Mouse (Mus musculus) heart, embryonic 14.5 days (tissue): ENCODE results near the gene 1810010H24Rik. TPM values are rescaled to one million over a fixed set of nuclear protein-coding genes. Genes with fewer than 3 reads are reported as not detected.

ENCODE experiments used
- ATAC-seq: fragments of 200-750 bp; cut with Nextera tagmentation; 2 replicates; pipeline ENCODE4 v1.8.0; 2017; ENCODE audit warnings: low read depth, moderate TSS enrichment; ENCODE audit not compliant: insufficient number of reproducible peaks, insufficient read depth, low FRiP score
- H3K27ac ChIP-seq, 2 experiments: fragments of 200-500 bp in 1 of 2; fragments of 300-500 bp in 1 of 2; sonication (generic) in 1 of 2; replicated peaks in 1 of 2; 2 replicates each; pipeline ENCODE4 v1.5.1; 2012 to 2014; ENCODE audit warnings: low read depth in 2 of 2, low read length in 2 of 2, control low read depth in 1 of 2, mild to moderate bottlenecking in 1 of 2, mixed read lengths in 1 of 2; ENCODE audit not compliant: control insufficient read depth in 1 of 2, insufficient read depth in 1 of 2
- H3K27me3 ChIP-seq: fragments of 300-500 bp; sonication (generic); 2 replicates; pipeline ENCODE4 v1.6.1; 2014; ENCODE audit warnings: mild to moderate bottlenecking, low read length, control low read depth; ENCODE audit not compliant: control insufficient read depth, insufficient read depth
- H3K36me3 ChIP-seq: fragments of 300-500 bp; sonication (generic); 2 replicates; pipeline ENCODE4 v1.6.1; 2014; ENCODE audit warnings: mild to moderate bottlenecking, control low read depth, low read length, mixed read lengths; ENCODE audit not compliant: control insufficient read depth, insufficient read depth
- H3K4me1 ChIP-seq, 2 experiments: fragments of 200-500 bp in 1 of 2; fragments of 300-500 bp in 1 of 2; sonication (generic) in 1 of 2; 2 replicates each; pipeline ENCODE4 v1.6.1; 2012 to 2014; ENCODE audit warnings: low read length in 2 of 2, control low read depth in 1 of 2, mixed read lengths in 1 of 2; ENCODE audit not compliant: control insufficient read depth in 2 of 2, insufficient read depth in 2 of 2
- H3K4me2 ChIP-seq: fragments of 300-500 bp; sonication (generic); 2 replicates; pipeline ENCODE4 v1.6.1; 2014; ENCODE audit warnings: mild to moderate bottlenecking, low read length
- H3K4me3 ChIP-seq, 2 experiments: fragments of 200-500 bp in 1 of 2; fragments of 300-500 bp in 1 of 2; sonication (generic) in 1 of 2; 2 replicates each; pipeline ENCODE4 v1.5.1; 2012 to 2014; ENCODE audit warnings: low read length in 2 of 2, mild to moderate bottlenecking in 2 of 2, control low read depth in 1 of 2, low read depth in 1 of 2, moderate library complexity in 1 of 2; ENCODE audit not compliant: control insufficient read depth in 1 of 2, insufficient read depth in 1 of 2
- H3K9ac ChIP-seq: fragments of 300-500 bp; sonication (generic); 2 replicates; pipeline ENCODE4 v1.6.1; 2014; ENCODE audit warnings: mild to moderate bottlenecking, low read length
- H3K9me3 ChIP-seq: fragments of 300-500 bp; sonication (generic); 2 replicates; pipeline ENCODE4 v1.6.1; 2016; ENCODE audit warnings: low read length, control low read depth; ENCODE audit not compliant: control insufficient read depth
- WGBS: fragments of 180-500 bp; shearing (Covaris S2); extraction: QIAGEN DNeasy Blood & Tissue Kit; methylation state at CpG from one replicate; pipeline ENCODE4 v1.1.7; 2014; 5-methylcytosine and 5-hydroxymethylcytosine counted together
- polyA plus RNA-seq: library from polyadenylated mRNA; unstranded; fragments of >200 nt; fragmentation: Nextera tagmentation; extraction: Ambion mirVana; gene quantifications from 2 replicates; pipeline ENCODE4 v1.2.1, GENCODE M21; 2014

1810010H24Rik gene
- polyA plus RNA-seq, 1 experiment from 2014 or later, result 4.1 TPM

DNA sequence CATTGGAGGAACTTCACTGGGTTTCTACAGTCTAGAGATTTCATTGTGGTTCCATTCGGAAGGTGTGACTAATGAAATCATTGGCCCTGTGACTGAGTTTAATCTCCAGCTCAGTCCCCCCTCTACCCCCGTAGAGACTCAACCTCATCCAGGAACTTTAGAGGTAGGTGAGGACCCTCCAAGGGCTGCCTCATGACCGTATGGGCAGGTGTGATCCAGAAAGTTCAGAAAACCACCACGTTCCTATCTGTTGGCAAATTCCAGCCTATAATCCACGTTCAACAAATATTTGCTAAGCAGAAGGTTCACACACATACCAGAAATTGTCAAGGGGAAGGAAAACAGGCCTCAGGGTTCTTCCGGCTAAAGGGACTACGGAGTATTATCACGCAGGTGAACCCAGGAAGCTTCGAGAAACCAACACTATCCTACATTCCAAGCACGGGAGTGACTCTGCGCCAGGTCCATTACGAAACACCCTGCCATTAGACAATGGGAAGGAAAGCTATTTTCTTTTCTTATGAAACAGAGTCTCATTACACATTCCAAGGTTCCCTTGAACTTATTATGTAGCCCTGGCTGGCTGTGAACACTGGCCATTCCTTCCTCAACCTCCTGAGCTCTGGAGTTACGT lies 3.3 kb upstream of the 1810010H24Rik start:
- peaks cover 5% of the 10 kb centered on the region; the same call in 1 of the 2 replicates for H3K27me3 ChIP-seq
- 88% methylated on average over 13 of the region's 13 CpGs for WGBS
- no peak overlapping the region for H3K4me2 ChIP-seq
- H3K36me3 ChIP-seq, result no peaks in the 10 kb centered on the region
- no peak overlapping the region for H3K27ac ChIP-seq
- H3K4me1 ChIP-seq, result peaks cover 11 to 16% of the 10 kb centered on the region in 2 experiments
- H3K9me3 ChIP-seq, result no peaks in the 10 kb centered on the region
- ATAC-seq, result no peak
- H3K9ac ChIP-seq, result no peak overlapping the region
- H3K4me3 ChIP-seq, result no peak overlapping the region

DNA sequence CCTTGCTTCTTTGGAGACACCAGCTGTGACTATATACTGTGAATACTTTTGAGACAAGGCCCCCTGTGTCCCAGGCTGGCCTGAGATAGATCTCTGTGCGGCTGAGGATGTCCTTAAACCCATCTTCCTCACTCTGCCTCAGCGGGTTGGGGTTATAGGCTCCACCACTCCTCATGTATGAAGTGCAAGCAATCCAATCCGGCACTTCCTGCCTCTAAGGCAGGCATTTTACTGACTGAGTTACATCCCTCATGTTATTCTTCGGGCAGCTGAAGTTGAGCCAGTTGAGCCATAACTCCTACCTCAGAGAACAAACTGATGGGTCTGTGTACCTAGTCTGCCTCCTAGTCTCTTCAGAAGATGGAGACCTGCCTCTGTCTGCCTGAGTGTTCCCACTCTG lies 1.1 kb upstream of the 1810010H24Rik start:
- Histone ChIP-seq H3K9ac (no peak overlapping the region), H3K4me2 (0 out of 2 replicates have a peak overlapping the region, but pooled peaks have one; percentile 99), H3K4me1 (peaks cover 13 to 19% of the 10 kb centered on the region in 2 experiments), H3K36me3 (no peaks in the 10 kb centered on the region), H3K4me3 (no peak overlapping the region), H3K27ac (no peak overlapping the region), H3K9me3 (no peaks in the 10 kb centered on the region), H3K27me3 (peaks cover 5% of the 10 kb centered on the region; the same call in 1 of the 2 replicates)
- no peak for ATAC-seq
- WGBS, result 56% methylated on average over 4 of the region's 4 CpGs

DNA sequence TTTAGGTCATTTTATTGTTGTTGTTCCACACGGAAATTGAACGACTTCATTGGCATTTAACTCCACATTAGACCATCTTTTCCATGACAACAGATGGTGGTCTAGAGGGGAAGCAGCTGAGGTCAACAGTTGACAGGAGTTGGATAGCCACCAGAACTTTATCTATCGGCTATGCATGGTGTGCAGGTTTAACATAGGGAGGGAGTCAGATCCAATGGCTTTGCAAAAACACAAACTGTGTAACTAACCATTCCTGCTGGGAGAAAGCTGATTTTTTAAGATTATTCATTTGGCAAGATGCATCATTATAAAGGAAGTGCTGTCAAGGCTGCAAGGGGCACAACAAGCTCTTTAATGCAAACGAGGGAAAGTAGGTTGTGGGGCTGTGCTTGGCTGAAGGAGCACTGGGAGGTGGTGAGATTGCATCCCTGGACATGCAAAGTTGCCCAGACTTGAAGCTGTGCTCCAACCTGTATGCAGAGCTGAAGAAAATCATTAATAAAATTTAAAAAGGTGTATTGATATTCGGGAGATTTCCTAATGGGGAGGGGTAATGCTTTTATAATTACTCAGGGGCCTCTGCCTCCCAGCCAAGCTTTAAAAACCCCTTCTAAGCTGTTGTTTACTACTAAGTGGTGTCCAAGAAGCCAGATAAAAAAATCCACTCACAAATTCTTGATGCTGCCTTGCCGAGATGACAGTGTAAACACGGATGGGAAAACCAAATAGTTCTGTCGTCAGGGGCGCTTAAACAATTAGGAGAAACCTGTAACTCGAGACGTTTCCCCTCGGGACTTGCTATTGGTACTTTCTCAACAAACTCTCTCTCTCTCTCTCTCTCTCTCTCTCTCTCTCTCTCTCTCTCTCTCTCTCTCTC lies 1.3 kb downstream of the 1810010H24Rik start:
- Histone ChIP-seq H3K27me3 (peaks cover 5% of the 10 kb centered on the region; the same call in 1 of the 2 replicates), H3K4me2 (peak overlapping the region; percentile 99), H3K4me1 (peaks cover 16 to 19% of the 10 kb centered on the region in 2 experiments), H3K36me3 (no peaks in the 10 kb centered on the region), H3K27ac (no peak overlapping the region), H3K9ac (no peak overlapping the region), H3K9me3 (no peaks in the 10 kb centered on the region), H3K4me3 (peak overlapping the region; percentile 54 to 67; a peak in 3 of 4 replicates)
- 10% methylated on average over 12 of the region's 12 CpGs for WGBS
- ATAC-seq, result no peak

DNA sequence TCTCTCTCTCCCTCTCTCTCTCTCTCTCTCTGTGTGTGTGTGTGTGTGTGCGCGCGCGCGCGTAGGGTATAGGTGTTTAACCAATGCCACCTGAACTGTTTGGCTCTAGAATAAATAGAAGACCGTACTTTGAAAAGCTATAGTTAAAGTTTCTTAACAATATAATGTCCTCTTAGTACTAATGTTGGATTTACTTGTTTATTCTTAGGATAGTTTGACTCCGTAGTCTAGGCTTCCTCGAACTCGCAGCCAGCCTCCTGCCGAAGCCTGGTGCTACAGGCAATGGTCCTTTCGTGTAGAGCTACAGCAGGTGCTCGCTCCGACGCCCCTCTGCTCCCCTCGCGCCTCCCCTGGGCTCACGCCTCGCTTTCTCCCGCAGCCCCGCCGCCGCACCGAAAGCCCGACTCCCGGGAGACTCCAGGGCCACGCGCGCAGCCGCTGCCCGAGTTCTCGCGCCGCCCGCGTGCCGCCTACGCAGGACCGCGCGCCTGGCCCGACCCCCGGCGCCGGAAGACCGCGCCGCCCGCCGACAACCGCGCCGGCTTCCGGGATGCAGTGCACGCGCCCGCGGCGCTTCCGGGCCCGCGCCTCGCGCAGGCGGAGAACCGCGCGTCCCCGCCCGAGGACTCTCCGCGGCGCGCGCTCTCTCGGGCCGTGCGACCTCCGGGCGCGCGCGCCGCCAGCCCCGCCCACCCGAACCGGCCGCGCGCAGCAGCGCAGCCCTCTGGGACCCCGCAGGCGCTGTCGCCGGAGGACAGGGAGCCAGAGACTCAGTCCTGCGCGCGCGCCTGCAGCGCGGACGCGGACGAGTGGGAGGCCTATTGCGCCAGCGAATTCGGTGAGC lies 2.2 kb downstream of the 1810010H24Rik start:
- Histone ChIP-seq H3K27ac (peak overlapping the region; percentile 44 to 74), H3K4me3 (peak overlapping the region; percentile 54 to 67), H3K4me1 (peaks cover 16 to 19% of the 10 kb centered on the region in 2 experiments), H3K4me2 (peak overlapping the region; percentile 99), H3K36me3 (no peaks in the 10 kb centered on the region; the same call in 1 of the 2 replicates), H3K27me3 (peaks cover 5% of the 10 kb centered on the region; the same call in 1 of the 2 replicates), H3K9me3 (no peaks in the 10 kb centered on the region), H3K9ac (peak overlapping the region; percentile 76)
- peak; percentile 85 for ATAC-seq
- 1% methylated on average over 92 of the region's 107 CpGs for WGBS

DNA sequence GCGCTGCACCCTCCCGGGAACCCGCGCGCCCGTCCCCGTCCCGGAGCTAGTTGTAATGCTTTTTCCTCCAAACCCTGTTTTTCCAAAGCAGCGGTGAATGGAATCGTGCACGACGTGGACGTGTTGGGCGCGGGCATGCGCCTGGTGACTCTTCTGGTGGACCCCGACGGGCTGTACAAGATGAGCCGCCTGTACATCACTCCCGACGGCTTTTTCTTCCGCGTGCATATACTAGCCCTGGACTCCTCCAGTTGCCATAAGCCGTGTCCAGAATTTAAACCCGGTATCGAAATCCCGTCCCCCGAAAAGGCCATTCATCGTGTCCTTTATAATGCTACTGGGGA lies 2.8 kb downstream of the 1810010H24Rik start:
- peak overlapping the region; percentile 76 for H3K9ac ChIP-seq
- WGBS, result 4% methylated on average over 29 of the region's 29 CpGs

DNA sequence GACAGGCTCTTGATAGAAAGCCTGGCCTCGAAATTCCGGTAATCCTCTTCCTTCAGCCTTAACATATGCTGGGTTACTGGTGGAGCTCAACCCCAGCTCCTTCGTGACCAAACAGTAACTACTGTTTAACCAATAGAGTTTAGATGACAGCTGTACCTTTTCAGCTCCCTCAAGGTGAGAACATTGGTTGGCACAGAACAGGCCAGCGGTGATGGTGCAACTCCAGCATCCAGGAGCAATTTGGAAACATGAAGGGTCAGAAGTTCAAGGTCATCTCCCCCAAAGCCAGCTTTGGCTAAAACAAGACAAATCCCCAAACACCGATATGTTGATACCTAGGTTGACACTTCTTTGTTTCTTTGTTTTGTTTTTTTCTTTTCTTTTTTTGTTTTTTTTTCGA lies 3.3 kb downstream of the 1810010H24Rik start:
- H3K4me3 ChIP-seq, result peak overlapping the region; percentile 54 to 67
- peak overlapping the region; percentile 76 for H3K9ac ChIP-seq
- no peak for ATAC-seq
- 67% methylated on average over 6 of the region's 6 CpGs for WGBS
- peaks cover 5% of the 10 kb centered on the region; the same call in 1 of the 2 replicates for H3K27me3 ChIP-seq
- H3K9me3 ChIP-seq, result no peaks in the 10 kb centered on the region
- H3K36me3 ChIP-seq, result no peaks in the 10 kb centered on the region; the same call in 1 of the 2 replicates
- H3K4me1 ChIP-seq, result peaks cover 16 to 19% of the 10 kb centered on the region in 2 experiments
- peak overlapping the region; percentile 99 for H3K4me2 ChIP-seq
- H3K27ac ChIP-seq, result peak overlapping the region in 1 of 2 experiments; percentile 74; a peak in 2 of 4 replicates

More for the DNA sequence above, 2.8 kb downstream of the 1810010H24Rik start:
- peaks cover 5% of the 10 kb centered on the region; the same call in 1 of the 2 replicates for H3K27me3 ChIP-seq
- H3K4me2 ChIP-seq, result peak overlapping the region; percentile 99
- ATAC-seq, result peak; percentile 28; the same call in 1 of the 2 replicates
- H3K9me3 ChIP-seq, result no peaks in the 10 kb centered on the region
- peak overlapping the region in 1 of 2 experiments; percentile 74 for H3K27ac ChIP-seq
- no peaks in the 10 kb centered on the region; the same call in 1 of the 2 replicates for H3K36me3 ChIP-seq
- H3K4me3 ChIP-seq, result peak overlapping the region; percentile 54 to 67
- peaks cover 16 to 19% of the 10 kb centered on the region in 2 experiments for H3K4me1 ChIP-seq

DNA sequence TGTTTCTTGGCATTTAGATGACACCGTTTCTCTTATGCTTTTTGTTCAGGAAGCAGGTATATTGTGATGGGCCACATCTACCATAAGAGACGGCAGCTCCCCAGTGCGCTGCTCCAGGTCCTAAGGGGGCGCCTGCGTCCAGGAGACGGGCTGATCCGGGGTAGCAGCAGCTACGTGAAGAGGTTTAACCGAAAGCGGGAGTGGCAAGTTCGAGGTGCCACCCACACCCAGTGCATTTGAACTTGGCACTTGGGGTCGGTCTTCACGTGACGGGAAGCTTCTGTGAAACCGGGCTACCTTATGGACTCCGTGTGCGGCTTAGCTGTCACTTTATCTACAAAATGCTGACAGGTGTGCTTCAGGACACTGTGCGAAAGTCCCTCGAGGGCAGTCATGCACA lies 4.1 kb downstream of the 1810010H24Rik start:
- Histone ChIP-seq H3K36me3 (peaks cover 4% of the 10 kb centered on the region), H3K4me2 (no peak overlapping the region), H3K9me3 (no peaks in the 10 kb centered on the region), H3K9ac (no peak overlapping the region), H3K27me3 (peaks cover 3% of the 10 kb centered on the region; the same call in 1 of the 2 replicates), H3K4me1 (peaks cover 16 to 19% of the 10 kb centered on the region in 2 experiments), H3K4me3 (no peak overlapping the region), H3K27ac (no peak overlapping the region)
- 45% methylated on average over 19 of the region's 19 CpGs for WGBS
- no peak for ATAC-seq
